Mouse (Mus musculus) thymus, adult 2 months (tissue): ENCODE results near the gene Cela1. TPM values are rescaled to one million over a fixed set of nuclear protein-coding genes. Genes with fewer than 3 reads are reported as not detected.

Experiments used
- DNase-seq: peaks from one replicate; pipeline ENCODE4 v3.0.0; 2021
- H3K27ac ChIP-seq: fragments of 200-500 bp; 2 replicates; pipeline ENCODE4 v1.5.1; 2012; ENCODE audit warnings: low read length, control low read depth; ENCODE audit not compliant: control insufficient read depth, insufficient read depth
- H3K27me3 ChIP-seq: fragments of 200-500 bp; 2 replicates; pipeline ENCODE4 v1.6.1; 2012; ENCODE audit warnings: mild to moderate bottlenecking, low read length, moderate library complexity, mixed read lengths; ENCODE audit not compliant: control insufficient read depth, insufficient read depth
- H3K36me3 ChIP-seq: fragments of 200-500 bp; 2 replicates; pipeline ENCODE4 v1.6.1; 2012; ENCODE audit warnings: mild to moderate bottlenecking, low read length, moderate library complexity; ENCODE audit not compliant: control insufficient read depth, insufficient read depth
- H3K4me1 ChIP-seq: fragments of 200-500 bp; replicated peaks from 2 replicates; pipeline ENCODE4 v1.6.1; 2012; ENCODE audit warnings: low read length; ENCODE audit not compliant: control insufficient read depth, insufficient read depth
- H3K4me3 ChIP-seq: fragments of 200-500 bp; 2 replicates; pipeline ENCODE4 v1.5.1; 2012; ENCODE audit warnings: mild to moderate bottlenecking, low read length, control low read depth, moderate library complexity; ENCODE audit not compliant: control insufficient read depth, insufficient read depth
- CTCF ChIP-seq: fragments of 200-500 bp; IDR thresholded peaks from 2 replicates; pipeline ENCODE4 v1.5.1; 2012; ENCODE audit warnings: mild to moderate bottlenecking, control low read depth, low read length, moderate library complexity, borderline replicate concordance; ENCODE audit not compliant: control insufficient read depth, poor library complexity, insufficient read depth; ENCODE audit errors: extremely low read depth
- POLR2A ChIP-seq: fragments of 200-500 bp; IDR thresholded peaks from 2 replicates; pipeline ENCODE4 v1.6.1; 2012; ENCODE audit warnings: mild to moderate bottlenecking, low read length, control low read depth, moderate library complexity; ENCODE audit not compliant: control insufficient read depth, poor library complexity, insufficient read depth; ENCODE audit errors: extremely low read depth
- WGBS: fragments of 180-500 bp; shearing (Covaris S2); methylation state at CpG from one replicate; pipeline ENCODE4 v1.1.7; 2018; 5-methylcytosine and 5-hydroxymethylcytosine counted together
- polyA plus RNA-seq: library from polyadenylated mRNA; depleted of rRNA; stranded (reverse); fragments of >200 nt; gene quantifications from 2 replicates; pipeline ENCODE4 v1.2.3, GENCODE M21; 2012

Gene Cela1
- polyA plus RNA-seq, 1 experiment, result 11.7 TPM

- TF ChIP-seq POLR2A (no peak), CTCF (no peak)
- no peak overlapping the region for H3K4me3 ChIP-seq
- H3K4me1 ChIP-seq, result peaks cover 12% of the 10 kb centered on the region
- H3K27ac ChIP-seq, result no peak overlapping the region
- WGBS, result 93% methylated on average over 9 of the region's 9 CpGs
- peaks cover 56% of the 10 kb centered on the region for H3K36me3 ChIP-seq
- no peaks in the 10 kb centered on the region for H3K27me3 ChIP-seq
- no peak for DNase-seq
Observed at GRCm38 (mm10) chr15:100660306-100660705, 27.4 kb downstream of the Cela1 start.

GRCm38 (mm10) chr15:100655201-100655600 is 32.5 kb downstream of the Cela1 start:
- DNase-seq, result no peak
- 97% methylated on average over 5 of the region's 5 CpGs for WGBS
- no peak for TF ChIP-seq POLR2A
- no peak for TF ChIP-seq CTCF
- Histone ChIP-seq H3K27ac (no peak overlapping the region), H3K36me3 (peaks cover 82% of the 10 kb centered on the region), H3K4me3 (no peak overlapping the region), H3K4me1 (no peaks in the 10 kb centered on the region), H3K27me3 (no peaks in the 10 kb centered on the region)

- Histone ChIP-seq H3K4me3 (no peak overlapping the region), H3K4me1 (no peaks in the 10 kb centered on the region), H3K27ac (no peak overlapping the region), H3K36me3 (peaks cover 85% of the 10 kb centered on the region), H3K27me3 (no peaks in the 10 kb centered on the region)
- no peak for TF ChIP-seq CTCF
- TF ChIP-seq POLR2A, result no peak
- 95% methylated on average over 1 of the region's 1 CpGs for WGBS
- no peak for DNase-seq
Observed at GRCm38 (mm10) chr15:100654271-100654670, 33.5 kb downstream of the Cela1 start.

- H3K4me1 ChIP-seq, result no peaks in the 10 kb centered on the region
- 93% methylated on average over 9 of the region's 9 CpGs for WGBS
Observed at GRCm38 (mm10) chr15:100651610-100652009, 36.1 kb downstream of the Cela1 start.

GRCm38 (mm10) chr15:100650111-100650510 is 37.6 kb downstream of the Cela1 start:
- DNase-seq, result no peak
- Histone ChIP-seq H3K27me3 (no peaks in the 10 kb centered on the region), H3K27ac (no peak overlapping the region), H3K36me3 (peaks cover 69% of the 10 kb centered on the region), H3K4me3 (no peak overlapping the region), H3K4me1 (no peaks in the 10 kb centered on the region)
- TF ChIP-seq POLR2A (no peak), CTCF (no peak)
- 98% methylated on average over 10 of the region's 10 CpGs for WGBS

More at GRCm38 (mm10) chr15:100651610-100652009, 36.1 kb downstream of the Cela1 start:
- Histone ChIP-seq H3K27ac (no peak overlapping the region), H3K27me3 (no peaks in the 10 kb centered on the region), H3K4me3 (no peak overlapping the region), H3K36me3 (peaks cover 70% of the 10 kb centered on the region)
- DNase-seq, result no peak
- TF ChIP-seq CTCF, result no peak
- TF ChIP-seq POLR2A, result no peak

GRCm38 (mm10) chr15:100646161-100646560 is 41.6 kb downstream of the Cela1 start:
- no peak for TF ChIP-seq CTCF
- no peak for TF ChIP-seq POLR2A
- Histone ChIP-seq H3K4me3 (no peak overlapping the region), H3K27ac (no peak overlapping the region), H3K4me1 (no peaks in the 10 kb centered on the region), H3K36me3 (peaks cover 76% of the 10 kb centered on the region), H3K27me3 (no peaks in the 10 kb centered on the region)
- DNase-seq, result no peak
- WGBS, result 95% methylated on average over 6 of the region's 6 CpGs

- Histone ChIP-seq H3K4me3 (no peak overlapping the region), H3K27me3 (no peaks in the 10 kb centered on the region), H3K36me3 (peaks cover 61% of the 10 kb centered on the region), H3K27ac (no peak overlapping the region), H3K4me1 (no peaks in the 10 kb centered on the region)
- WGBS, result 94% methylated on average over 7 of the region's 7 CpGs
- TF ChIP-seq CTCF (no peak), POLR2A (no peak)
- no peak for DNase-seq
Observed at GRCm38 (mm10) chr15:100642451-100642850, 45.3 kb downstream of the Cela1 start.
